Mouse (Mus musculus) megakaryocyte, embryonic 14.5 days (primary cell): ENCODE measurements at regions not wholly inside any gene's neighbourhood (a gene's known extent, or its start where the extent isn't known, plus 50 kb on each side); places are given as distances from the start of the nearest gene placed in this dataset.

Source experiments
- H3K27me3 ChIP-seq: replicated peaks from 2 replicates; pipeline ENCODE3; 2012; ENCODE audit warnings: inconsistent platforms
- H3K36me3 ChIP-seq: replicated peaks from 2 replicates; pipeline ENCODE3; 2012; ENCODE audit warnings: low read length, inconsistent platforms, mixed read lengths
- H3K4me1 ChIP-seq: 2 replicates; pipeline ENCODE4 v1.6.1; 2012; ENCODE audit warnings: inconsistent platforms
- H3K4me3 ChIP-seq: replicated peaks from 2 replicates; pipeline ENCODE3; 2012; ENCODE audit warnings: moderate library complexity, mild to moderate bottlenecking, inconsistent platforms
- H3K9me3 ChIP-seq: 2 replicates; pipeline ENCODE4 v1.6.1; 2012; ENCODE audit warnings: inconsistent platforms
- FLI1 ChIP-seq: IDR thresholded peaks from 2 replicates; pipeline ENCODE4 v1.6.1; 2012; ENCODE audit warnings: low read length, inconsistent platforms, mixed read lengths
- GATA1 ChIP-seq: IDR thresholded peaks from 3 replicates; pipeline ENCODE4 v1.6.1; 2012; ENCODE audit warnings: mixed read lengths, low read length, inconsistent platforms, borderline replicate concordance

GRCm38 (mm10) chr12:15161864-15162263 lies 654.9 kb downstream of the Trib2 start:
- TF ChIP-seq GATA1 (no peak), FLI1 (no peak)
- Histone ChIP-seq H3K9me3 (peaks cover 9% of the 10 kb centered on the region), H3K27me3 (no peaks in the 10 kb centered on the region), H3K36me3 (no peaks in the 10 kb centered on the region), H3K4me1 (no peaks in the 10 kb centered on the region), H3K4me3 (no peak overlapping the region)

- Histone ChIP-seq H3K36me3 (no peaks in the 10 kb centered on the region), H3K4me1 (no peaks in the 10 kb centered on the region), H3K9me3 (peaks cover 9% of the 10 kb centered on the region), H3K27me3 (no peaks in the 10 kb centered on the region), H3K4me3 (no peak overlapping the region)
- TF ChIP-seq GATA1: no peak
- TF ChIP-seq FLI1: no peak
Observed at GRCm38 (mm10) chr12:15160478-15160998, 656.2 kb downstream of the Trib2 start.

GRCm38 (mm10) chr12:15146398-15146797 lies 670.3 kb downstream of the Trib2 start:
- TF ChIP-seq GATA1 (no peak), FLI1 (no peak)
- no peak overlapping the region for H3K4me3 ChIP-seq
- H3K36me3 ChIP-seq: no peaks in the 10 kb centered on the region
- H3K9me3 ChIP-seq: no peaks in the 10 kb centered on the region
- no peaks in the 10 kb centered on the region for H3K27me3 ChIP-seq
- no peaks in the 10 kb centered on the region for H3K4me1 ChIP-seq

- H3K27me3 ChIP-seq: no peaks in the 10 kb centered on the region
- no peak for TF ChIP-seq GATA1
- no peak for TF ChIP-seq FLI1
- H3K9me3 ChIP-seq: 0 out of 2 replicates have a peak, but pooled peaks cover 6% of the 10 kb centered on the region
- H3K4me1 ChIP-seq: no peaks in the 10 kb centered on the region
- no peak overlapping the region for H3K4me3 ChIP-seq
- no peaks in the 10 kb centered on the region for H3K36me3 ChIP-seq
Observed at GRCm38 (mm10) chr12:15137039-15137438, 679.7 kb downstream of the Trib2 start.

- no peak for TF ChIP-seq FLI1
- TF ChIP-seq GATA1: no peak
- Histone ChIP-seq H3K4me1 (no peaks in the 10 kb centered on the region), H3K4me3 (no peak overlapping the region), H3K27me3 (no peaks in the 10 kb centered on the region), H3K9me3 (no peaks in the 10 kb centered on the region), H3K36me3 (no peaks in the 10 kb centered on the region)
Observed at GRCm38 (mm10) chr12:15124179-15124578, 692.5 kb downstream of the Trib2 start.

- TF ChIP-seq FLI1 (no peak), GATA1 (no peak)
- H3K4me3 ChIP-seq: no peak overlapping the region
- H3K4me1 ChIP-seq: no peaks in the 10 kb centered on the region
- no peaks in the 10 kb centered on the region for H3K27me3 ChIP-seq
- H3K9me3 ChIP-seq: no peaks in the 10 kb centered on the region
- H3K36me3 ChIP-seq: no peaks in the 10 kb centered on the region
Observed at GRCm38 (mm10) chr12:15122586-15123212, 694.0 kb downstream of the Trib2 start.

GRCm38 (mm10) chr12:15115556-15115955 lies 701.2 kb downstream of the Trib2 start:
- TF ChIP-seq FLI1 (no peak), GATA1 (no peak)
- no peaks in the 10 kb centered on the region for H3K36me3 ChIP-seq
- H3K27me3 ChIP-seq: no peaks in the 10 kb centered on the region
- no peak overlapping the region for H3K4me3 ChIP-seq
- peaks cover 8% of the 10 kb centered on the region; the same call in 1 of the 2 replicates for H3K9me3 ChIP-seq
- H3K4me1 ChIP-seq: no peaks in the 10 kb centered on the region

- Histone ChIP-seq H3K4me3 (peak overlapping the region; percentile 53), H3K9me3 (peaks cover 8% of the 10 kb centered on the region; the same call in 1 of the 2 replicates), H3K27me3 (no peaks in the 10 kb centered on the region), H3K36me3 (no peaks in the 10 kb centered on the region), H3K4me1 (no peaks in the 10 kb centered on the region)
- no peak for TF ChIP-seq GATA1
- TF ChIP-seq FLI1: no peak
Observed at GRCm38 (mm10) chr12:15114793-15115192, 701.9 kb downstream of the Trib2 start.

- no peak overlapping the region for H3K4me3 ChIP-seq
- no peak for TF ChIP-seq FLI1
- TF ChIP-seq GATA1: no peak
- H3K4me1 ChIP-seq: no peaks in the 10 kb centered on the region
- H3K27me3 ChIP-seq: no peaks in the 10 kb centered on the region
- no peaks in the 10 kb centered on the region for H3K36me3 ChIP-seq
- H3K9me3 ChIP-seq: peaks cover 8% of the 10 kb centered on the region; the same call in 1 of the 2 replicates
Observed at GRCm38 (mm10) chr12:15111049-15111448, 705.7 kb downstream of the Trib2 start.

GRCm38 (mm10) chr12:15104876-15105275 lies 711.8 kb downstream of the Trib2 start:
- Histone ChIP-seq H3K4me1 (no peaks in the 10 kb centered on the region), H3K27me3 (no peaks in the 10 kb centered on the region), H3K4me3 (no peak overlapping the region), H3K36me3 (no peaks in the 10 kb centered on the region), H3K9me3 (peaks cover 6% of the 10 kb centered on the region; the same call in 1 of the 2 replicates)
- no peak for TF ChIP-seq GATA1
- no peak for TF ChIP-seq FLI1

- H3K9me3 ChIP-seq: no peaks in the 10 kb centered on the region
- no peaks in the 10 kb centered on the region for H3K4me1 ChIP-seq
- TF ChIP-seq GATA1: no peak
- no peak for TF ChIP-seq FLI1
- no peak overlapping the region for H3K4me3 ChIP-seq
- H3K36me3 ChIP-seq: no peaks in the 10 kb centered on the region
- H3K27me3 ChIP-seq: no peaks in the 10 kb centered on the region
Observed at GRCm38 (mm10) chr12:15078615-15079014, 738.1 kb downstream of the Trib2 start.
